Mouse (Mus musculus) lung, postnatal 0 days (tissue): Measurements from ENCODE around the gene Tnk2. TPM values are rescaled to one million over a fixed set of nuclear protein-coding genes. Genes with fewer than 3 reads are reported as not detected.

Experiments
- ATAC-seq: fragments of 200-750 bp; cut with Nextera tagmentation; 2 replicates; pipeline ENCODE4 v1.8.0; 2017; ENCODE audit warnings: moderate library complexity
- DNase-seq: peaks from one replicate; pipeline ENCODE4 v3.0.0-alpha.2; 2016; ENCODE audit warnings: low spot score
- H3K27ac ChIP-seq: fragments of 300-500 bp; sonication (generic); 2 replicates; pipeline ENCODE4 v1.5.1; 2014; ENCODE audit warnings: antibody characterized with exemption, mild to moderate bottlenecking, low read length, mixed read lengths
- H3K27me3 ChIP-seq: fragments of 300-500 bp; sonication (generic); replicated peaks from 2 replicates; pipeline ENCODE4 v1.6.1; 2014; ENCODE audit warnings: low read length, mixed read lengths; ENCODE audit not compliant: insufficient read depth
- H3K36me3 ChIP-seq: fragments of 300-500 bp; sonication (generic); 2 replicates; pipeline ENCODE4 v1.6.1; 2014; ENCODE audit warnings: low read length, mixed read lengths; ENCODE audit not compliant: insufficient read depth
- H3K4me1 ChIP-seq: fragments of 300-500 bp; sonication (generic); 2 replicates; pipeline ENCODE4 v1.6.1; 2014; ENCODE audit warnings: antibody characterized with exemption, low read depth, low read length, mixed read lengths; ENCODE audit not compliant: insufficient read depth
- H3K4me2 ChIP-seq: fragments of 300-500 bp; sonication (generic); replicated peaks from 2 replicates; pipeline ENCODE4 v1.6.1; 2014; ENCODE audit warnings: low read depth, mild to moderate bottlenecking, low read length, moderate library complexity, mixed read lengths
- H3K4me3 ChIP-seq: fragments of 300-500 bp; sonication (generic); 2 replicates; pipeline ENCODE4 v1.5.1; 2014; ENCODE audit warnings: low read depth, low read length
- H3K9ac ChIP-seq: fragments of 300-500 bp; sonication (generic); replicated peaks from 2 replicates; pipeline ENCODE4 v1.6.1; 2014; ENCODE audit warnings: low read depth, mild to moderate bottlenecking
- H3K9me3 ChIP-seq: fragments of 300-500 bp; sonication (generic); 2 replicates; pipeline ENCODE4 v1.6.1; 2016; ENCODE audit warnings: low read length, mixed read lengths
- CTCF ChIP-seq: IDR thresholded peaks from 2 replicates; pipeline ENCODE4 v1.5.1; 2016; ENCODE audit warnings: antibody characterized with exemption, mild to moderate bottlenecking
- EP300 ChIP-seq: IDR thresholded peaks from 2 replicates; pipeline ENCODE4 v1.6.1; 2016; ENCODE audit warnings: antibody characterized with exemption, mild to moderate bottlenecking, control low read depth
- WGBS: fragments of 180-500 bp; shearing (Covaris S2); extraction: QIAGEN DNeasy Blood & Tissue Kit; methylation state at CpG from one replicate; pipeline ENCODE4 v1.1.7; 2014; 5-methylcytosine and 5-hydroxymethylcytosine counted together
- polyA plus RNA-seq: library from polyadenylated mRNA; unstranded; fragments of >200 nt; fragmentation: Nextera tagmentation; extraction: Ambion mirVana; gene quantifications from 2 replicates; pipeline ENCODE4 v1.2.1, GENCODE M21; 2015

Gene Tnk2
- polyA plus RNA-seq, 1 experiment from 2014 or later, result 19.8 TPM

DNA sequence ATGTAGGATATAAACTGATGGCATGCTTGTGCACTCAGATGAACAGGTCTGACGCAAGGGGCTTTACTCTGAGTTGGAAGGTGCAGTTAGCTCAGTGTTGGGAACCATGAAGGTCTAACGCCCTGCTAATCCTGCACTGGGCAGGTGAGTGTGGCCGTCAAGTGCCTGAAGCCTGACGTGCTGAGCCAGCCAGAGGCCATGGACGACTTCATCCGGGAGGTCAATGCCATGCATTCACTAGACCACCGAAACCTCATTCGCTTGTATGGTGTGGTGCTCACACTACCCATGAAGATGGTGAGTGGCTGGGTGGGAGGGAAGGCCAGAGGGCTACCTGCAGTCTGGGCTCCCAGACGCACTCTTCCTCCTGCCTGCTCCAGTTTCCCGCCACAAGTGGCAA is 25.6 kb downstream of the Tnk2 start:
- no peaks in the 10 kb centered on the region for H3K27me3 ChIP-seq
- ATAC-seq (no peak), DNase-seq (no peak)
- no peak overlapping the region for H3K9ac ChIP-seq
- H3K36me3 ChIP-seq, result peaks cover 14% of the 10 kb centered on the region; the same call in 1 of the 2 replicates
- no peak overlapping the region for H3K4me2 ChIP-seq
- TF ChIP-seq EP300, result no peak
- H3K4me1 ChIP-seq, result peaks cover 27% of the 10 kb centered on the region
- no peaks in the 10 kb centered on the region for H3K9me3 ChIP-seq
- no peak overlapping the region for H3K4me3 ChIP-seq
- WGBS, result 89% methylated on average over 10 of the region's 10 CpGs
- no peak overlapping the region for H3K27ac ChIP-seq

DNA sequence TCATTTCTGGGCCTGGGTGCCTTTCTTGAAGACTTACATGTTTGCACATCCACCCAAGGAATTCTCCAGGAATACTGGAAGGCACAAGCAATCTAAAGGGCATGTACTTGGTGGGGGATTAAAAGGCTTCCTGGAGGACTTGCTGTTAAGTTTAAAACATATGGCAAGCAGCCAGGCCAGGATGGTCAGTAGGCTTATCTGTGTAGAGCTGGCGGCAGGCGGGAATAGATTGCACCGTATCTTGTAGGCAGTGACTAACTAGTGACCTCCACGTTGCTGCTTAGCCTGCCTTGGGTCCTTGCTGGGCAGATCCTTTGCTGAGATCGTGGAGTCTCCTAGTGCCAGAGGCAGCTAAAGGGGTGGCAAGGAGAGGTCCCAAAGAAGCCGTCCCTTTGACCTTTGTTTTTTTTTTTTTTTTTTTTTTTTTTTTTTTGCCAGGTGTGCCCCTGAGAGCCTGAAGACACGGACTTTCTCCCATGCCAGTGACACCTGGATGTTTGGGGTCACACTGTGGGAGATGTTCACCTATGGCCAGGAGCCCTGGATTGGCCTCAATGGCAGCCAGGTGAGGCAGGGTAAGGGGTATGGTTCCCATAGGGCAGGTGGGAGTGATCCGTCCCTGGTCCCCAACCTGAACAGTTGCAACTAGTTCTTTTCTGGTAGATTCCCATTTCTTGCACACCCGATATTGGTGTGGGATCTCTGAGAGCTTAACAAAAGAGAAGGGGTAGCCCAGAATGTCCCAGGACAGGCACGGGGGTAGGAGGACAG is 26.9 kb downstream of the Tnk2 start:
- WGBS, result 73% methylated on average over 10 of the region's 10 CpGs
- DNase-seq, result no peak
- H3K36me3 ChIP-seq, result peaks cover 14% of the 10 kb centered on the region; the same call in 1 of the 2 replicates

GRCm38 (mm10) chr16:32671206-32671887 is 27.7 kb downstream of the Tnk2 start:
- 91% methylated on average over 13 of the region's 13 CpGs for WGBS
- peaks cover 14% of the 10 kb centered on the region; the same call in 1 of the 2 replicates for H3K36me3 ChIP-seq
- TF ChIP-seq EP300, result no peak

More for the DNA sequence above, 26.9 kb downstream of the Tnk2 start:
- H3K4me2 ChIP-seq, result no peak overlapping the region
- no peak overlapping the region for H3K4me3 ChIP-seq
- peaks cover 21% of the 10 kb centered on the region; the same call in 1 of the 2 replicates for H3K4me1 ChIP-seq
- ATAC-seq, result no peak
- H3K27me3 ChIP-seq, result no peaks in the 10 kb centered on the region
- H3K27ac ChIP-seq, result no peak overlapping the region
- no peak overlapping the region for H3K9ac ChIP-seq
- H3K9me3 ChIP-seq, result no peaks in the 10 kb centered on the region
- TF ChIP-seq EP300 (no peak), CTCF (no peak)

DNA sequence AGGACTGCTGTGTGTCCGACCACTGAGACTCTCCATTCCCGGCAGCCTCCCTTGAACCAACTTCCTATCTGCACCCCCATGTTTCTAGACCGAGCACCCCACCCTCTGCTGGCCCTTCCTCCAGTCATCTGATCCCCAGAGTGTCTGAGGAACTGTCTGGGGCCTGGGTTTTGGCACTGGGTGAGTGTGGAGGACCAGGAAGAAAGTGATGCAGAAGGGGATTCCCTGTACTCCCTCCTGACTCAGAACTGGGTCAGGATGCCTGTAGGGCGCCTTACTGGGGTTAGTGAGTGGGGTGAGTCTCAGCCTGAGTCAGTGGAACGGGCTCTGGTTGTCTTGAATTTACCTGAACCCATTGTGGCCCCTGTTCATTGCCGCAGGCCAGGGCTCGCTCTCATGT is 28.6 kb downstream of the Tnk2 start:
- TF ChIP-seq CTCF, result no peak
- no peak for TF ChIP-seq EP300
- H3K4me2 ChIP-seq, result no peak overlapping the region
- ATAC-seq (no peak), DNase-seq (no peak)
- 0 out of 2 replicates have a peak, but pooled peaks cover 5% of the 10 kb centered on the region for H3K4me1 ChIP-seq
- no peaks in the 10 kb centered on the region for H3K27me3 ChIP-seq
- H3K4me3 ChIP-seq, result no peak overlapping the region
- H3K36me3 ChIP-seq, result peaks cover 18% of the 10 kb centered on the region; the same call in 1 of the 2 replicates
- 81% methylated on average over 6 of the region's 7 CpGs for WGBS
- no peaks in the 10 kb centered on the region for H3K9me3 ChIP-seq
- H3K9ac ChIP-seq, result no peak overlapping the region
- H3K27ac ChIP-seq, result peak overlapping the region; percentile 15; the same call in 1 of the 2 replicates

More at GRCm38 (mm10) chr16:32671206-32671887, 27.7 kb downstream of the Tnk2 start:
- Histone ChIP-seq H3K9me3 (no peaks in the 10 kb centered on the region), H3K4me3 (no peak overlapping the region), H3K4me1 (peaks cover 13% of the 10 kb centered on the region; the same call in 1 of the 2 replicates), H3K9ac (no peak overlapping the region), H3K4me2 (no peak overlapping the region), H3K27ac (no peak overlapping the region), H3K27me3 (no peaks in the 10 kb centered on the region)
- DNase-seq (no peak), ATAC-seq (no peak)

- no peaks in the 10 kb centered on the region for H3K27me3 ChIP-seq
- H3K27ac ChIP-seq, result 0 out of 2 replicates have a peak overlapping the region, but pooled peaks have one; percentile 15
- H3K4me2 ChIP-seq, result no peak overlapping the region
- H3K4me1 ChIP-seq, result 0 out of 2 replicates have a peak, but pooled peaks cover 5% of the 10 kb centered on the region
- H3K4me3 ChIP-seq, result no peak overlapping the region
- TF ChIP-seq EP300 (peak; percentile 25; the same call in 1 of the 2 replicates), CTCF (no peak)
- H3K9ac ChIP-seq, result no peak overlapping the region
- ATAC-seq, result peak; percentile 67
- H3K9me3 ChIP-seq, result no peaks in the 10 kb centered on the region
- DNase-seq, result peak; percentile 63
- peaks cover 18% of the 10 kb centered on the region; the same call in 1 of the 2 replicates for H3K36me3 ChIP-seq
- 62% methylated on average over 13 of the region's 13 CpGs for WGBS
Observed at GRCm38 (mm10) chr16:32672861-32673560, 29.3 kb downstream of the Tnk2 start.
